Mouse (Mus musculus): Measurements from ENCODE around the gene Srp68. TPM values are rescaled to one million over a fixed set of nuclear protein-coding genes. Genes with fewer than 3 reads are reported as not detected.

Gene Srp68
- total RNA-seq, 2 experiments from 2014 or later, result 87.7 to 89.2 TPM

DNA sequence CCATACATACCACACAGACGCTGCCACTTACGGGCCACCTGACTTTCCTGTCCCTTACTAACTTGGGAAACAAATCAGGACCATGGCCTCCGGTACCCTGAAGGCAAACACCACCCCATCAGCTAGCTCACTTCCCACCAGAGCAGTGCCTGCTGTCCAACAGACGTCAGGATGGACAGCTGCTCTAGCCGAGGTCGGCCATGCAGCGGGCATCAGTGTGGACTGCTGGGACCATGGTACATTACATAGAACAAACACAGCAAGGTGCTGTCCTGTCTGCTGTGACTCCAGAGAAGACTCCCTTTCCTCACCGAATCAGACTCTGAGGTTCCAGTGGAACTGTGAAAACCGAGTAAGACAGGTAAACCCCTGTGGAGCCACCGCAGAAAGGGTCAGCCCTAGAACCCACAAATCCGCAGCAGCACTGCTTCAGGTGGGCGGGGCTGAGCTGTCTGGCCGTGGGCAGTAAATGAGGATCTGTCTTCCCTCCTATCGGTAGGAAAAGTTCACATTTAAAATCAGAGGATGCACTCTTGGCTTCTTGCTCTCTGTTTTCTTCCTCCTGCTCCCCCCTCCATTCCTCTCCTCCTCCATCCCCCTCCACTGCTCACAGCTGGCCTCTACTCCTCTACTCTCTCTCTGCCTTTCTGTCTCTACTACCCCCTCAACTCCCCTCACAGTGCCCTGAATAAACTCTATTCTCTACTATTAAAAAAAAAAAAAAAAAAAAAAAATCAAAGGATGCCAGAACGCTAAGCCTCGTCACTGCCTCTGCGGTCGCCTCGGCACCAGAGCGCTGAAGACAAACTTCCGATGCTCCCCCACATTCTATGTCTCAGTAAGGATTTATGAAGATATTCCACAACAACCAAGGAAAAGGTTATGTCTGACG, 18.7 kb downstream of the Srp68 start:
- Histone ChIP-seq H3K4me3 (no peak overlapping the region), H3K27ac (no peak overlapping the region)
- no peak for DNase-seq
- intact Hi-C loops (cut with DNase I), result no loop called here
- no peak for TF ChIP-seq CTCF (IDR thresholded peaks at IDR 0.05)

DNA sequence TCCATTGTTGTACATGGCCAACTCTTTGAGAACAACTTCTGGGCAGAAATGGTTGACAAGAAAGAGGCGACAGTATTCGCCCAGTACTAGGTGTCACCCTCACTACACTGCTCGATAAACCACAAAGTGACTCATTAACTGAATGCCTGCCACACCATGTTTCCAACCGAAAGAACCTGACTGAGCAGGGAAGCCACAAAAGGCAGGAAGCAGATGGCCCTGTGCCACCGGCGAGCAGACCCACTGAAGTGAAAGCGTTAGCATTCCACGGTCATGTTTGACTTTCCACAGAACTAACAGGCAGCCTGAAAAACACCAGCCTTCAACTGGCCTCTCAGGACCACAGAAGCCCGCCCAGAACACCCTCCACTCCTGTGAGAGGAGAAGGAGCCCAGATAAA, 19.4 kb downstream of the Srp68 start:
- H3K27ac ChIP-seq, result no peak overlapping the region
- no peak for TF ChIP-seq CTCF (IDR thresholded peaks at IDR 0.05)
- intact Hi-C loops (cut with DNase I), result no loop called here

DNA sequence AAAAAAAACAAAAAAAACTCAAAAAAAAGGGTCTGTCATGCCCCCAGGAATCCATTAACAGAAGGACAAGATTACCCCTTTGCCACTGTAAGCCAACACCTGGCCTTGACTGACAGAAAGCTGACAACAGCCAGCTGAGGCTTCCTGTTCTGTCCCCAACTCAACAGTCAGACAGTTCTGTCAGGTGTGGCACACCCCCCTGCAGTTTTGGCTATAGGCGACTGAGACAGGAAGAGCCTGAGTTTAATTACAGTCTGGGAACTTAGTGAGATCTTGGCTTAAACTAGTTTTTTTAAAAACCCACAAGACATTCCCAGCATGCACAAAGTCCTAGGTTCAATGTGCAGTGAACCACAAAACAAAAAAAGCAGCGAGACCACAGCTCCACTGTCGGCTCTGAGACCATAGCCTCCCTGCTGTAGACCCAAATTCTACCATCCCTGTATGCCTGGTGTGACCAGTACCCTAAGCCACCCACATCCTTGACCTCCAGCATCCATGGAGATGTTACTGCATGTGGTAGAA, 20.9 kb downstream of the Srp68 start:
- DNase-seq, result no peak
- H3K4me3 ChIP-seq, result no peak overlapping the region
- TF ChIP-seq CTCF (IDR thresholded peaks at IDR 0.05), result no peak
- H3K27ac ChIP-seq, result no peak overlapping the region
- intact Hi-C loops (cut with DNase I), result no loop called here

More for the DNA sequence above, 19.4 kb downstream of the Srp68 start:
- no peak overlapping the region for H3K4me3 ChIP-seq
- DNase-seq, result no peak

DNA sequence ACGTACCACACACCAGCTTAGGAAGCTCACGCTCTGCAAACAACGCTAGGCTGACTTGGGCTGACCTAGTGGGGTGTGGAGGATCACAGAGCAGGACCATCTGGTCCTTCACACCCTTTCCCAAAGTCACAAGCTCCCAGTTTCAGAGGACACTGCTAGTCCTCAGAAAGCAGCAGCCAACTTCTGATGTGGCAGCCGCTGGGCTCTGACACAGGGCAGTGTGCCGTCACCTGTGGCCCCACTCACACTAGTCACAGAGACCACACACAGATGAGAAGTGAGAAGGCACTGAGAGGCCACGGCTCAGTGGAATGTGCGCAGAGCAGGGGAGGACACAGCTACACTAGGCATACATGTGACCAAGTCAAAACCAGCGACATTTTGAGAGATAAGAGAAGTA, 23.1 kb downstream of the Srp68 start:
- TF ChIP-seq CTCF (IDR thresholded peaks at IDR 0.05), result no peak
- no peak for DNase-seq
- intact Hi-C loops (cut with DNase I), result no loop called here
- Histone ChIP-seq H3K27ac (no peak overlapping the region), H3K4me3 (no peak overlapping the region)

DNA sequence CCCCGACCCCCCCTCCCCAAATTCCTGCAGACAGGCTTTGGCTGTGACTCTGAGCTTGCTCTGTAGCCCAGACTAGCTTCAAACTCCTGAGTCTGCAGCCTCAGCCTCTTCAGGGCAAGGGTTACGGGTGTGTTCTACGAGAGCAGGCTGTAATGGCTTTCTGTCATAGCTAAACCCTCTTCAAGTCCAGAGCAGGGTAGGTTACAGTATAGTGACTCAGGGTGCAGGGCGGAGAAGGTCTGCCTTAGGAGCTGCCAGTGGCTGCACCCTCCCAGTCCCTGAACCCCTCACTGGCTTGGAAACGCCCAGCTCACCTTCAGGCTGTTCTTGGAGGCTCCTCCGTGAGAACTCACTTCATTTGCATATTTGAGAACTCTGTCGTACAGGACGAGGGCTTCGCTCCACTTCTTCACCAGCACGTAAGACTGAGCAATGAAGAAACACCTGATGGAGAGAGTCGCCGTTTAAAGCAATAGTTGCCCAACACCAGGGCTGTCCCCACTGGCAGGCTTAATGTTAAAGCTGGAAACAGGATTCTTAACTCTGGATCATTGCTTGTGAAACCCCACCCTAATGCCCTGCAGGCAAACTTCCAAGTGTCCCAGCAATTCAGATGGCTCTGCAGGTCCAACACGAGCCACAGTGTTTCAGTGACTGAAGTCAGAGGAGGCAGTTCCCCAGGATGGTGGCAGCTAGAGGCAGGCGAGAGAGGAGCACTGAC, 26.4 kb downstream of the Srp68 start:
- intact Hi-C loops (cut with DNase I), result no loop called here

DNA sequence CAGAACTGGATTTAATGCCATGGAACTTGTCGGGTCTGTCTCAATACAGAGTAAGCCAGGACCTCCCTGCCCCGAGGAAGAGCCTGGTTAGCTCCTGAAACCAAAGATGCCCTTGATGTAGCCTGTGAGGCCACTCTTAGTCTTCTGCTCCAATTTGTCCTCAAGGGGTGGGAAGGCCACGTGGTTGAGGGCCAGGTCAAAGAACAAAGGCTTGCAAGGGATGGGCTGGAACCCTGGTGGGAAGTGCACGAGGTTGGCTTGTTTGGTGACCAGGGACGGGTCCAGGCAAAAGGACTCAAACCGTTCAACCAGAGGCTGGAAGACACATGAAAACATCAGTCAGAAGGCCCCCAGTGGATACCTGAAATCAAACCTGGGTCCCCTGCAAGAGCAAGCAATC, 28.4 kb downstream of the Srp68 start:
- intact Hi-C loops (cut with DNase I), result no loop called here
- TF ChIP-seq CTCF (IDR thresholded peaks at IDR 0.05), result no peak
- Histone ChIP-seq H3K4me3 (no peak overlapping the region), H3K27ac (no peak overlapping the region)
- no peak for DNase-seq

More for the DNA sequence above, 26.4 kb downstream of the Srp68 start:
- no peak overlapping the region for H3K4me3 ChIP-seq
- no peak for DNase-seq
- H3K27ac ChIP-seq, result no peak overlapping the region
- TF ChIP-seq CTCF (IDR thresholded peaks at IDR 0.05), result no peak

DNA sequence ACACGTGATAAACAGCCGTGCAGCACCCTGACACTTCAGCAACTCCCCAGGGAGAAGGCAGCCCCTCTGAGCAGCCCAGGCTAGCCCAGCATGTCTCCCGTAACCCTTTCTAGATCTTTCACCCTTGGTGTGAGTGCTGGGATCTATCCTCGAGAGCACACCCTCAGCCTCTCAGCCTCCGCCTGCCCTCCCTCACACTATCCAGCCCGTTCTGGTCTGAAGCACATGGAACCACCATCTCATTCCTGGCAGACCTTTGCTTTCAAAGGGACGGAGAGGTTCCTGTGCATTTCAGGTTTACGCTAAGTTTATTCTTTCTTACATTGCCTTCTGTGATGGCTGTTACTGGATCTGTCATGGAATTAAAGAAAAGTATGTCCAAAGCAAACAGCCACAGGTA, 29.4 kb downstream of the Srp68 start:
- DNase-seq, result no peak
- intact Hi-C loops (cut with DNase I), result no loop called here
- no peak overlapping the region for H3K4me3 ChIP-seq
- no peak overlapping the region for H3K27ac ChIP-seq
- no peak for TF ChIP-seq CTCF (IDR thresholded peaks at IDR 0.05)

DNA sequence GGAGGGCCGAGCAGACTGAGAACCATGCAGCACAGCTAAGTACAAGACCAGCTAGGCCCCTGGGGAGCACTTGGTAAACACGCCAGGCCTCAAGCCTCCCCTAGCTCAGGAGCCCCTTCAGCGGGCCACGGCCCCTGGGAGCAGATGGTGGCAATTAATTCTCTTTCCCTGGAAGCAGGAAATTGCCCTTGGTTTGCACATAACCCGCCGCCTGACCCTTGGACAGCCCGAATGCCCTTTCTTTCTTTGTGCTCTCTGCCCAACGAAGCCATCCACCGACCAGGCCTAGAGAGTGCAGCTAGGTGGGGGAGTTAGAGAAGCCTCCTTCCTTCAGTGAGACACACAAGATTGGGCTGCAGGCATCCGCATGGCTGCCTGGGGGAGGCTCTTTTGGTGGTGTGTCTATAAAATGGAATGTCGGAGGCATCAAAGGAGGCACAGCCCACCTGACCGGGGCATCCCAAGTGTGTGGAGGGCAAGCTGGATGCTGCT, 32.2 kb downstream of the Srp68 start:
- Histone ChIP-seq H3K27ac (no peak overlapping the region), H3K4me3 (no peak overlapping the region)
- DNase-seq, result no peak
- intact Hi-C loops (cut with DNase I), result no loop called here
- TF ChIP-seq CTCF (IDR thresholded peaks at IDR 0.05), result no peak

DNA sequence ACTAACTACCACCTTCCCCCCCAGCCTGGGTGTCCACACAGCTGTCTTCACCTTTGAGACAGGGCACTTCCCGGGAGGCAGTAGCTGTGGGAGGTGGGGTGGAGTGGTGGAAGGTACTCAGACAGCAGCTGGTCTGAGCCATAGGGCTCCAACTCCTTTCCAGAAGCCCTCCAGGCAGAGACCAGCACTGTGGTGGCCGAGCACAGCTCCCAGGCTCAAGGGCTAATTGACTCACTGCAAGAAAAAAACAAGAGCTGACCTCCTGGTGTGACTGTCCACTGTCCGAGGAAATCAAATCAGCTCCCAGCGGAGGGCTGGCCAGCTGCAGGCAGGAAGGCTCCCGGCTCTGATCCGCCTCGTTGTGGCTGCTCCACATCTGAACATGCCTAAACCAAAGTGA, 34.2 kb downstream of the Srp68 start:
- intact Hi-C loops (cut with DNase I), result no loop called here
- H3K4me3 ChIP-seq, result no peak overlapping the region
- H3K27ac ChIP-seq, result no peak overlapping the region
- no peak for DNase-seq
- no peak for TF ChIP-seq CTCF (IDR thresholded peaks at IDR 0.05)

DNA sequence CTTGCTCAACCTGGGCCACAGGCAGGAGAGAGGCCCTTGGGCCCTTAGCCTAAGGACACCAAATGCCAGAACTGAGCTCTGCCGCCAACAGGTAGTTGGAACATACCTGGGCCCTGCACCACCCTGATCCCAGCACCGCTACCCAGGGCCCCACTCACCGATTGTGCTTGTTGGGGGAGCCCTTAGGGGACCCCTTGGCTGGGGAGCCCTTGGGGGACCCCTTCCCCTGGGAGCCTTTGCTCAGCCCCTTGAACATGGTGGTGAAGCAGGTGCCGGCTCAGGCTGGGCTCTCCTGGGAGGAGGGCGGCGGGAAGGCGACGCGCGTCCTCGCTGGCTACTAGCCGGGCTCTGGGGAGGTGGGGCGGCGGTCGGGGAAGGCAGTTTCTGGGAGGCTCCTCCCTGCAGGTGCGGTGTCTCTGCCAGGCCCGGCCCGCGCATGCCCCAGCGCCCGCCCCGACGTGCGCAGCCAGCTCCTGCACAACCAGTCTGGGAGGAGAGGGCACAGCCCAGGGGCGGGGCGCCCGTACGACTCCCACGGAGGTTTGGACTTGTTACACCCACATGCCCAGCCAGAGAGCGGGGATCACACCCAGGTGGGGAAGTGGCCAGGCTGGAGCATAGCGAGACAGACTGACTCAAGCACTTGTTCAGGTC, 36.1 kb downstream of the Srp68 start, which contains the start of gene Evpl:
Gene Evpl, minus strand, starts transcription at position 336 of the 654 bp plus-strand sequence.
- intact Hi-C loops (cut with DNase I), result no loop called here
- H3K27ac ChIP-seq, result no peak within 1 kb of the TSS
- peak; percentile 47 for DNase-seq
- H3K4me3 ChIP-seq, result no peak within 1 kb of the TSS
- TF ChIP-seq CTCF (IDR thresholded peaks at IDR 0.05), result no peak

DNA sequence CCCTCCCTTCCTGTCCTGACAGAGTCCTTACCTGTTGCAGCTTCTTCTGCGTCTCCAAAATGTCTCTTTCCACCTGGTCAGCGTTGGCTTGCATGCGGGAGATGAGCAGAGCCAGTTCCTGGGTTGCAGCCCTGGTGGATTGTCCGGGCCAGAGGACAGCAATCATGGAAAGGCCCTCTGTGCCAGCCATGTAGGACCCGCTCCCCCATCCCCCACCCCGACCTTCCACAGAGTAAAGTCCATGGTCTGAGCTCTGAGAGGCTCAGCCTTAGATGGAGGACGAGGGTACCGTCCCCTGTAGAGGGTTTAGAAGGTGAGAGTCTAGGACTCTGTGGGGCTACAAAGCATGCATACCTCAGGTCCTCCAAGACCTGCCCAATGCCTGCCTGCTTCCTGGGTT, 39.1 kb downstream of the Srp68 start:
- intact Hi-C loops (cut with DNase I), result no loop called here
- DNase-seq, result no peak
- H3K4me3 ChIP-seq, result no peak overlapping the region
- no peak for TF ChIP-seq CTCF (IDR thresholded peaks at IDR 0.05)
- no peak overlapping the region for H3K27ac ChIP-seq

DNA sequence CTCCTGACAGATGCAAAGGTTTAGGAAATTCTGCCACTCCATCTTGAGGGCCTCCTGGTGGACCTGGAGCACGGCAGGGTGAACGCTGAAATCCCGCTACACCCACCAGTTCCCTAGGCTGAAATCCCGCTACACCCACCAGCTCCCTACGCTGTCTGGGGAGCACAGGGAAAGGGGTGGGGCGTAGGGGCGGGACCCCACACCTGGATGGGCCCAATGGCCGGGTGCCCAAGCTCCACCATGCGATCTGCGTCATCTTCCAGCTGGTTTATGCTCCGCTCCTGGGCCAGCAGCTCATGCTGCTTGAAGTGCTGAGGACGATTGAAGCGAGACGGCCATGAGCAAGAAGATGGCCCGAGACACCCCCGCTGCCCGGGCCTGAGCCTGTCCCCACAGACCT, 41.6 kb downstream of the Srp68 start:
- Histone ChIP-seq H3K4me3 (no peak overlapping the region), H3K27ac (no peak overlapping the region)
- intact Hi-C loops (cut with DNase I), result no loop called here
- no peak for TF ChIP-seq CTCF (IDR thresholded peaks at IDR 0.05)
- DNase-seq, result no peak
